Mouse (Mus musculus) testis, adult 2 months (tissue): ENCODE results near the gene Tbx4.

ENCODE experiments used
- CTCF ChIP-seq: fragments of 200-500 bp; IDR thresholded peaks from 2 replicates; pipeline ENCODE4 v1.5.1; 2012; ENCODE audit warnings: low read depth, mild to moderate bottlenecking, inconsistent platforms, low read length, moderate library complexity; ENCODE audit not compliant: control insufficient read depth, insufficient read depth, insufficient replicate concordance
- POLR2A ChIP-seq: fragments of 200-500 bp; IDR thresholded peaks from 2 replicates; pipeline ENCODE4 v1.6.1; 2012; ENCODE audit warnings: low read depth, mild to moderate bottlenecking, inconsistent platforms, low read length, moderate library complexity; ENCODE audit not compliant: control insufficient read depth

DNA sequence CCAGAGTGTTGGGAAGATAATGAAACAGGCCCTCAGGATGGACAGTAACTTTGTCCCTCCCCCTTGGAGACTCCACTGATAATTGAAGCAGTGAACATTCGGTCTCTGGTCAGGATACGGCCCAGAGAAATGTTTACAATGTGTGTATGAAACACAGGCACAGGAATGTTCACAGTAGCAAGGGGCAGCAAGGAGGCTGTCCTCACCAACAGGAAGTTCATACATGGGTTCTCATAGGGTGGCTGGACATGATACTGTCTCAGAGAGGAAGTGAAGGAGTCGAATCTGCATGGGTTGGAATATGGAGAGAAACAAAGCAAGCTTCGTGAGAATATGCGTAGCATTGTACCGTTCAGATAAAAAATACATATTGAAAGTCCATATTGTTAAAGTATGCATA, 74.1 kb downstream of the Tbx4 start:
- no peak for TF ChIP-seq CTCF
- no peak for TF ChIP-seq POLR2A
